Mouse (Mus musculus) heart, adult 18-20 months (tissue): ENCODE data around the gene Ifi213. TPM values are rescaled to one million over a fixed set of nuclear protein-coding genes. Genes with fewer than 3 reads are reported as not detected.
"Not testable (repeated sequence)": the region's sequence is repeated elsewhere in the genome, so short reads cannot be mapped to it uniquely, and the experiment has no call there.

Source experiments
- DNase-seq, 2 experiments: peaks; one replicate each; pipeline ENCODE4 v3.0.0; 2021 to 2022; ENCODE audit warnings: mixed read lengths in 1 of 2
- long read RNA-seq, 2 experiments: library from polyadenylated mRNA; stranded (forward); transcript quantifications; one replicate each; pipeline ENCODE4 v2.0.0; 2021
- microRNA-seq, 2 experiments: library from miRNA; unstranded; fragments of <30 nt; microRNA quantifications; one replicate each; pipeline ENCODE4 v1.2.0; 2022
- total RNA-seq, 2 experiments: library from RNA; stranded (reverse); gene quantifications; 2 replicates each; pipeline ENCODE4 v1.2.3; 2021

The Ifi213 gene
- total RNA-seq: under 1 TPM; 0.17 to 0.90 TPM
- long read RNA-seq, experiment 1: 0 reads
- long read RNA-seq, experiment 2, partial matches to known transcripts: 0 of 1 reads
- long read RNA-seq, experiment 2, other reads (novel, unspliced or antisense): 0 of 1 reads

- not testable (repeated sequence) for DNase-seq
These were observed at the start of gene Ifi213 for GRCm38 (mm10) chr1:173598838-173599494. Ifi213 (minus strand) TSS chr1:173599274.

DNA sequence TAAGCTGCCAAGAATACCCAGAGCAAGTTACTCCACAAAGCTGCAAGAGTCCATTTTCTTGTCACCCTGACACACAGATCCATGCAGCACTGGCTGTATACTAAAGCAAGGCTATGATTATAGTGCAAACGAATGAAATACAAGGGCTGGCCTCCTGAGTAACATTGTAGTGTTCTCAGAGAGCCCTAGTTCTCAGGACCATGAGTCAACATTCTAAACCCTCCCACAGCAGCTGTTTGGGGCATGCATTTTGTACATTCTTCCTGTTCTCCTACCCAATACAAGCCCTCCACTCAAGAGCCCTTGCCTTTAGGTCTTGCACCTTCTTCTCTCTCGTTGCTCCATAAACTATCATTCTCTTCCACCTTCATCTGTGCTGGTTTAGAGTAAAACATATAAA is 46.3 kb upstream of the Ifi213 start:
- DNase-seq: no peak

DNA sequence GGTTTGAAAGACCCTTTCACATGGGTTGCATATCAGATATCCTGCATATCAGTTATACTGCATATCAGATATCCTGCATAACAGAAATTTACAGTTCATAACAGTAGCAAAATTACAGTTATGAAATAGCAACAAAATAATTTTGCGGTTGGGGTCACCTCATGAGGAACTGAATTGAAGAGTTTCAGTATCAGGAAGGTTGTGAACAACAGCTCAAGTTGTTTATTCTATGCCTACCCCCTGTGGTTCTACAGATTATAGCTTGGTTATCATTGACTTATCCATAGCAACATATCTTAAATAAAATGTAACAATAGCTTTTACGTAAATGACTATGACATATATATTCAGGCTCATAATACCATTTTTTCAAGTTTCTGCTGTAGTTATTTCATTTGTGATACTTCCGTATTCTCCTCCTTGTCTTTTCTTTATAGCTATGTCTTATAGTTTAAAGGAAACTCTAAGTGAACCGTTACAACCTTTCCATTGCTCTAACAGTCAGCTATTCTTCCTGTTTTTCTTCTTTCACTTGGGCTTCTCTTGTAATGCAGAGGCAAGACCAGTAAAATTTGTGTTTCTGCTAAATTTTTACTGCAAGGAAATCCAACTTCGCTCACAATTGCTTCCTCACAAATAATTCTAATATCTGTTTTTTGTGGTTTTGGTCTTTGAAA is 35.0 kb upstream of the Ifi213 start:
- no peak for DNase-seq

GRCm38 (mm10) chr1:173630622-173631021 is 31.5 kb upstream of the Ifi213 start, which contains the start of gene Ifi209:
Ifi209 (plus strand) TSS chr1:173630917.
- peak in 1 of 2 experiments; percentile 19 for DNase-seq

DNA sequence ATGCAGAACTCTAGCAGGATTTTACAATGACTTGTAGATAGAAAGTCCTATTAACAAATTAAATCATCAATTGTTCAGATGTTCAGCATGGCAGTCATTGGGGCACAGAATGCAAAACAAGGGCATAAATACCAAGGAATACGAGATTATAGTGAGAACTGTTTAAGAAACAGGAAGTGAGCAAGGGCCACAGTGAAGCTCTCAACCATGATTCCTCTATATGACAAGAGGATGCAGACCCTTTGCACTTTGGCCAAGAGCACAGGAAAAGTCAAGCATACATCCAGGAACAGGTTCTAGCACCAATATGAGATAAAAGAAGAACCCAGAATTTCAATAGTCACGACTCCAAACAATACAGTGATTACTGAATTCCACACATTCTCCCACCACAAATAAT is 27.6 kb upstream of the Ifi213 start:
- DNase-seq: no peak

DNA sequence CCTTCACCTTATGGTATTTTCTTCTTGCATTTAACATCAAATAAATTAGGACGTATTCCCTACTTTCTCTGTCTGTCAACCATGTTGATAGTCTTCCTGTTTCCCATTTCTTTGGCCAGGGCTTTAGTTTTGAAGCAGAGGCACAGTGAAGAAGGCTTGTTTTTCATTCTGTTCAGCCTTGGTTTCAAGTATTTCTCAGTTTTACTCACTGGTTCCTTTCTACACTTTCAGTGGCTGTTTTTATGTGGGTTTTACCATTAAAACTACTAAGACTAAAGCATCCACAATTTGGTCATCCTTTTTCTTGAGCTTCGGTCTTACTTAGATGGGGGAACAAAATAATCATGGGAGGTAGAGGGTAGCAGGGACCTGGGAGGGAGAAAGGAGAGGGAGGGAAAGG is 25.0 kb upstream of the Ifi213 start:
- DNase-seq: no peak

- peak; percentile 41 to 73 for DNase-seq
These were observed 23.1 kb upstream of the Ifi213 start for GRCm38 (mm10) chr1:173622216-173622615.

- not testable (repeated sequence) for DNase-seq
These were observed 11.2 kb upstream of the Ifi213 start for GRCm38 (mm10) chr1:173610291-173610690.

- DNase-seq: not testable (repeated sequence)
These were observed 9.4 kb downstream of the Ifi213 start for GRCm38 (mm10) chr1:173589698-173590097.

- DNase-seq: no peak
These were observed 19.0 kb downstream of the Ifi213 start for GRCm38 (mm10) chr1:173579921-173580585.

DNA sequence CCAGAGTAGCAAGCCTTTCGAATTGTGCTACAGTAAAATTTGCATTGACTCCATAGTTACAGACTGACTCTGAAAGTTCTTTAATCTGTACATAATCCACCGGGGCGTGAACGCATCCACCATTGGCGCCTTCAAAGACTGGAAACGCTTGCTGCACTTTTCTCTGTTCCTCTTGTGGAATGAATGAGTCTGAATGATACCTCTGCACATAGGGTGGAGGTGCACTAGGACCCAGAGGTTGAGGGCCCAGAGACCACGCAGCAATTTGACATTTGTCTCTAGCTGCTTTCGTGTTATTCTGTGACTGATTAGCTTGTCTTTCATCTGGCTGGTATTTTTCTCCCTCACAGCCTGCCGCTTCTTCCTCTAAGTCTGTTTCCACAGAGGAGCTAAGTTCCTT is 20.0 kb downstream of the Ifi213 start:
- no peak for DNase-seq

DNA sequence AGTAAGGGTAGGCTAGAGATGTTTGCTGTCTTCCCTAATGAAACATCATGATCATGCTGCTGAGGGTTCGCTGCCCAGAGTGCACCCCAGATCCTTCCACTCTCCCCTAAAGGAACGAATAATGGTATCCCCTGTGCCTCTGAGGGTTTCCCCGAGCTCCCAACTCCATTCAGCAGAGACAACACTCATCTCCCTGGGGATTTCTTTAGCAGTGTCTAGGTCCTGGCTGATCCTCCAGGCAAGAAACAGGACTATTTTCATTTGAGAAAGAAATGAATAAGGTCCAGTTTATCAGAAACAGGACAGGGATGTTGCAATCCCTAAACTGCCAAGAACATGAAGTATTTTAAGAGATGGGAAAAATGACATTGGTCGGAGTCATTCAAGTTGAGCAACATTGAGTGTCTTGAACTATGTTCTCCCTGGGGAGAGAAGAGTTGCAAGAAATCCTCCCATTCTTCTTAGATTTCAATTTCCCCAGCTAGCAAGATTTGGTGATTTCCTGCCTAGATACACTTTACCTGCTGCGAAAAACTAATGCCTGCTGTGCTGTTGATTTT is 48.5 kb downstream of the Ifi213 start:
- DNase-seq: peak; percentile 50 to 64

- not testable (repeated sequence) for DNase-seq
These were observed 50.3 kb downstream of the Ifi213 start for GRCm38 (mm10) chr1:173548798-173549197.

- DNase-seq: not testable (repeated sequence)
These were observed 63.3 kb downstream of the Ifi213 start, which contains the start of gene Ifi214 for GRCm38 (mm10) chr1:173535791-173536190. Ifi214 (minus strand) TSS chr1:173535957.

DNA sequence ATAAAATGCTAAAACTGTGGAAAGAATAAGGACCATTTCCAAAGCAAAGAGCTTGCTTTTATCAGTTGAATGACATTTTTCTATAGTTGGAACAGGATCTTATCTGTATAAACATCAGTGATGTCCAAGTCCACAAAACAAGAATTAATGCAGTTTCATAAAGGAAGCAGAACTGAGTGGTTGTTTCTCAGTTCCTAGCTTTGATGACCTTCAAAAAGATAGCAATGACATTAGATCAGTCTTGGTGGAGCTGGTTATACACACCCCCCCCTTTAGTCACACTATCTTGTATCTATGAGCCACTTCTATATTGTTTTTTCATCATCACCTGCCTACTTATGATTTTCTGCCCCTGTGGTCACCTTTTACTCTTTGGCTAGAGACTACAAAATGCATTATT is 77.6 kb downstream of the Ifi213 start:
- no peak for DNase-seq

Small RNA genes within 50 kb of the gene (microRNA-seq; reads per million reads assigned to microRNA genes)
- gene Gm44339 (0 reads per million in 2 experiments), gene Gm44481 (0 reads per million in 2 experiments)

Other genes with a start within 250 kb of the Ifi213 start
- gene Aim2, start 248.4 kb downstream of the Ifi213 start, total RNA-seq: 1 to 10 TPM; 1.2 to 1.6 TPM
- gene Cadm3, start 231.6 kb downstream of the Ifi213 start, total RNA-seq: 1 to 10 TPM; 2.1 to 2.3 TPM
- under 1 TPM; 0.17 to 0.93 TPM for gene Ifi206, start 108.2 kb downstream of the Ifi213 start, total RNA-seq
- gene Ifi214, start 63.3 kb downstream of the Ifi213 start, total RNA-seq: under 1 TPM in 1 of 2 experiments, not detected in 1; 0.33 TPM
- gene Ifi209, start 31.6 kb upstream of the Ifi213 start, total RNA-seq: 1 to 10 TPM in 1 of 2 experiments, under 1 TPM in 1; 0.55 to 2.1 TPM
- gene Ifi208, start 74.4 kb upstream of the Ifi213 start, total RNA-seq: 1 to 10 TPM in 1 of 2 experiments, under 1 TPM in 1; 0.77 to 1.6 TPM
- 10 to 100 TPM in 1 of 2 experiments, 1 to 10 TPM in 1; 8.2 to 11.6 TPM for gene Ifi207, start 142.5 kb upstream of the Ifi213 start, total RNA-seq
- gene Ifi204, start 167.7 kb upstream of the Ifi213 start, total RNA-seq: 1 to 10 TPM; 3.3 to 3.8 TPM